Mouse (Mus musculus) embryonic facial prominence, embryonic 11.5 days (tissue): ENCODE results near the gene Ddx19b. TPM values are rescaled to one million over a fixed set of nuclear protein-coding genes. Genes with fewer than 3 reads are reported as not detected.
"Not testable (repeated sequence)": the region's sequence is repeated elsewhere in the genome, so short reads cannot be mapped to it uniquely, and the experiment has no call there.

Experiments
- ATAC-seq: fragments of 200-750 bp; cut with Nextera tagmentation; replicated peaks from 2 replicates; pipeline ENCODE4 v1.8.0; 2017; ENCODE audit warnings: low read depth; ENCODE audit not compliant: insufficient number of reproducible peaks, low FRiP score, low TSS enrichment
- DNase-seq: peaks from one replicate; pipeline ENCODE4 v3.0.0-alpha.2; 2015; ENCODE audit warnings: low spot score
- H3K27ac ChIP-seq: fragments of 300-500 bp; sonication (generic); replicated peaks from 2 replicates; pipeline ENCODE4 v1.5.1; 2014; ENCODE audit warnings: mild to moderate bottlenecking, low read depth, low read length, control low read depth
- H3K27me3 ChIP-seq: fragments of 300-500 bp; sonication (generic); 2 replicates; pipeline ENCODE4 v1.6.1; 2014; ENCODE audit warnings: mild to moderate bottlenecking, low read length, moderate library complexity, mixed read lengths; ENCODE audit not compliant: control insufficient read depth, insufficient read depth
- H3K36me3 ChIP-seq: fragments of 300-500 bp; sonication (generic); replicated peaks from 2 replicates; pipeline ENCODE4 v1.6.1; 2014; ENCODE audit warnings: low read depth, mild to moderate bottlenecking, low read length, moderate library complexity, mixed read lengths; ENCODE audit not compliant: control insufficient read depth, insufficient read depth
- H3K4me1 ChIP-seq: fragments of 300-500 bp; sonication (generic); 2 replicates; pipeline ENCODE4 v1.6.1; 2014; ENCODE audit warnings: low read length, mixed read lengths; ENCODE audit not compliant: control insufficient read depth, insufficient read depth
- H3K4me2 ChIP-seq: fragments of 300-500 bp; sonication (generic); 2 replicates; pipeline ENCODE4 v1.6.1; 2014; ENCODE audit warnings: low read depth, mild to moderate bottlenecking, control low read depth, low read length, moderate library complexity
- H3K4me3 ChIP-seq: fragments of 300-500 bp; sonication (generic); 2 replicates; pipeline ENCODE4 v1.5.1; 2014; ENCODE audit warnings: low read depth, low read length, control low read depth
- H3K9ac ChIP-seq: fragments of 300-500 bp; sonication (generic); replicated peaks from 2 replicates; pipeline ENCODE4 v1.6.1; 2014; ENCODE audit warnings: mild to moderate bottlenecking, control low read depth, low read length
- H3K9me3 ChIP-seq: fragments of 300-500 bp; sonication (generic); replicated peaks from 2 replicates; pipeline ENCODE4 v1.6.1; 2016; ENCODE audit warnings: mild to moderate bottlenecking, low read length, inconsistent platforms, mixed read lengths; ENCODE audit not compliant: control insufficient read depth
- WGBS: fragments of 180-500 bp; shearing (Covaris S2); extraction: QIAGEN DNeasy Blood & Tissue Kit; methylation state at CpG from one replicate; pipeline ENCODE4 v1.1.7; 2014; 5-methylcytosine and 5-hydroxymethylcytosine counted together
- polyA plus RNA-seq: library from polyadenylated mRNA; unstranded; fragments of >200 nt; fragmentation: Nextera tagmentation; extraction: Ambion mirVana; gene quantifications from 2 replicates; pipeline ENCODE4 v1.2.1, GENCODE M21; 2014

The Ddx19b gene
- 4.5 and 6.5 TPM in 2 replicates for polyA plus RNA-seq

GRCm38 (mm10) chr8:111031572-111031971 lies at the start of gene Ddx19b:
TSS of gene Ddx19b (minus strand) at chr8:111031751.
- ATAC-seq (no peak), DNase-seq (no peak)
- no peak within 1 kb of the TSS for H3K4me3 ChIP-seq
- no peaks in the 10 kb centered on the region for H3K27me3 ChIP-seq
- no peaks in the 10 kb centered on the region for H3K9me3 ChIP-seq
- H3K9ac ChIP-seq = no peak within 1 kb of the TSS
- no peaks in the 10 kb centered on the region; the same call in 1 of the 2 replicates for H3K36me3 ChIP-seq
- H3K27ac ChIP-seq = no peak within 1 kb of the TSS
- H3K4me2 ChIP-seq = no peak within 1 kb of the TSS
- H3K4me1 ChIP-seq = no peaks in the 10 kb centered on the region; the same call in 1 of the 2 replicates
- 94% methylated on average over 19 of the region's 19 CpGs for WGBS

GRCm38 (mm10) chr8:111079861-111080271 lies 48.3 kb upstream of the Ddx19b start:
- Histone ChIP-seq H3K9me3 (no peaks in the 10 kb centered on the region), H3K27me3 (no peaks in the 10 kb centered on the region), H3K36me3 (no peaks in the 10 kb centered on the region), H3K4me3 (no peak overlapping the region), H3K4me2 (no peak overlapping the region), H3K9ac (no peak overlapping the region), H3K27ac (no peak overlapping the region), H3K4me1 (no peaks in the 10 kb centered on the region)
- peak; percentile 58 for DNase-seq
- no peak for ATAC-seq
- 38% methylated on average over 6 of the region's 6 CpGs for WGBS

GRCm38 (mm10) chr8:111079461-111079860 lies 47.9 kb upstream of the Ddx19b start:
- Histone ChIP-seq H3K36me3 (no peaks in the 10 kb centered on the region), H3K4me2 (no peak overlapping the region), H3K27ac (no peak overlapping the region), H3K4me3 (no peak overlapping the region), H3K4me1 (no peaks in the 10 kb centered on the region), H3K9ac (no peak overlapping the region), H3K9me3 (no peaks in the 10 kb centered on the region), H3K27me3 (no peaks in the 10 kb centered on the region)
- no peak for ATAC-seq
- WGBS = 64% methylated on average over 5 of the region's 5 CpGs
- DNase-seq = no peak

GRCm38 (mm10) chr8:111075926-111076325 lies 44.4 kb upstream of the Ddx19b start:
- no peak overlapping the region for H3K4me3 ChIP-seq
- H3K27me3 ChIP-seq = no peaks in the 10 kb centered on the region
- H3K9me3 ChIP-seq = no peaks in the 10 kb centered on the region
- H3K36me3 ChIP-seq = no peaks in the 10 kb centered on the region
- no peak overlapping the region for H3K27ac ChIP-seq
- 80% methylated on average over 3 of the region's 3 CpGs for WGBS
- H3K4me2 ChIP-seq = no peak overlapping the region
- ATAC-seq (no peak), DNase-seq (no peak)
- no peak overlapping the region for H3K9ac ChIP-seq
- no peaks in the 10 kb centered on the region for H3K4me1 ChIP-seq

- ATAC-seq, H3K4me3 ChIP-seq, H3K4me1 ChIP-seq, H3K4me2 ChIP-seq, H3K27ac ChIP-seq, H3K9ac ChIP-seq, DNase-seq, H3K36me3 ChIP-seq, H3K27me3 ChIP-seq, H3K9me3 ChIP-seq: not testable (repeated sequence)
- 91% methylated on average over 9 of the region's 9 CpGs for WGBS
Measured at GRCm38 (mm10) chr8:111068660-111069059, 37.1 kb upstream of the Ddx19b start.

- WGBS = 24% methylated on average over 10 of the region's 10 CpGs
- Histone ChIP-seq H3K9ac (no peak overlapping the region), H3K4me1 (no peaks in the 10 kb centered on the region), H3K4me2 (no peak overlapping the region), H3K27me3 (no peaks in the 10 kb centered on the region), H3K27ac (no peak overlapping the region), H3K4me3 (no peak overlapping the region), H3K36me3 (no peaks in the 10 kb centered on the region), H3K9me3 (no peaks in the 10 kb centered on the region)
- ATAC-seq = no peak
- DNase-seq = no peak
Measured at GRCm38 (mm10) chr8:111067439-111067838, 35.9 kb upstream of the Ddx19b start.

- Histone ChIP-seq H3K4me3 (no peak overlapping the region), H3K27me3 (no peaks in the 10 kb centered on the region), H3K4me1 (no peaks in the 10 kb centered on the region), H3K9me3 (no peaks in the 10 kb centered on the region), H3K9ac (no peak overlapping the region), H3K27ac (no peak overlapping the region), H3K4me2 (no peak overlapping the region), H3K36me3 (no peaks in the 10 kb centered on the region)
- 69% methylated on average over 4 of the region's 4 CpGs for WGBS
- no peak for ATAC-seq
- no peak for DNase-seq
Measured at GRCm38 (mm10) chr8:111066308-111066707, 34.8 kb upstream of the Ddx19b start.

GRCm38 (mm10) chr8:111062893-111063292 lies 31.3 kb upstream of the Ddx19b start:
- H3K27me3 ChIP-seq = no peaks in the 10 kb centered on the region
- H3K4me3 ChIP-seq = 0 out of 2 replicates have a peak overlapping the region, but pooled peaks have one; percentile 7
- no peaks in the 10 kb centered on the region for H3K4me1 ChIP-seq
- 59% methylated on average over 2 of the region's 2 CpGs for WGBS
- H3K4me2 ChIP-seq = peak overlapping the region; percentile 25; the same call in 1 of the 2 replicates
- ATAC-seq (no peak), DNase-seq (no peak)
- no peak overlapping the region for H3K27ac ChIP-seq
- H3K9me3 ChIP-seq = no peaks in the 10 kb centered on the region
- no peaks in the 10 kb centered on the region for H3K36me3 ChIP-seq
- no peak overlapping the region for H3K9ac ChIP-seq
